Mouse (Mus musculus): ENCODE results near the gene Pou1f1.

- TF ChIP-seq CTCF (IDR thresholded peaks at IDR 0.05): no peak
- TF ChIP-seq POLR2A (IDR thresholded peaks at IDR 0.05; ENCODE audit: insufficient read depth, low read depth, low read length): no peak
Measured at GRCm38 (mm10) chr16:65526695-65527094, 6.4 kb downstream of the Pou1f1 start.

Data from heart, adult 2 months (tissue).